Comparison of ENCODE assay signal across 26 mouse cellular contexts in genomic region chr11:65170121-65170750, GRCm38 (mm10). TPM values are rescaled to one million over a fixed set of nuclear protein-coding genes. Genes with fewer than 3 reads are reported as not detected.
DNase-seq lines count a peak whose midpoint lies in the region; ATAC-seq and TF ChIP-seq lines count a peak whose summit lies in the region.
"Had no signal": no experiment of that assay in that cellular context is flagged by ENCODE, and none has a peak within 500 bp of the region (broad histone marks: within the 10 kb centered on the region; RNA-seq: fewer than 3 reads in every experiment).

No protein-coding gene starts in this region.

- no peaks in the 10 kb centered on the region for H3K36me3 ChIP-seq in kidney, embryonic 16.5 days (ENCODE audit: insufficient read depth, low read length)
- no peaks in the 10 kb centered on the region for H3K36me3 ChIP-seq in lung, embryonic 14.5 days (ENCODE audit: insufficient read depth)
- H3K36me3 ChIP-seq: intestine, embryonic 15.5 days; limb, embryonic 12.5 days; liver, embryonic 12.5 days; stomach, embryonic 15.5 days had no signal

- H3K4me3 ChIP-seq in kidney, embryonic 16.5 days (ENCODE audit: low read length) = no peak overlapping the region
- H3K4me3 ChIP-seq in lung, embryonic 14.5 days (ENCODE audit: low read depth, low read length) = no peak overlapping the region
- H3K4me3 ChIP-seq: gastrocnemius, adult 2 months; heart, embryonic 10.5 days; intestine, embryonic 15.5 days; layer of hippocampus, adult 2 months; limb, embryonic 12.5 days; liver, embryonic 12.5 days; myocyte; stomach, embryonic 15.5 days had no signal

- H3K9me3 ChIP-seq in kidney, embryonic 16.5 days (ENCODE audit: low read length) = no peaks in the 10 kb centered on the region
- no peaks in the 10 kb centered on the region for H3K9me3 ChIP-seq in lung, embryonic 14.5 days (ENCODE audit: low read depth, low read length)
- H3K9me3 ChIP-seq: heart, embryonic 10.5 days; intestine, embryonic 15.5 days; limb, embryonic 12.5 days; liver, embryonic 12.5 days; stomach, embryonic 15.5 days had no signal

- 80% methylated on average over 4 of the region's 4 CpGs for WGBS in kidney, embryonic 16.5 days
- WGBS in lung, embryonic 14.5 days = 84% methylated on average over 4 of the region's 4 CpGs

- no peak for TF ChIP-seq CTCF in lung, embryonic 14.5 days (IDR thresholded peaks at IDR 0.05; ENCODE audit: low read depth)

- H3K4me2 ChIP-seq in kidney, embryonic 16.5 days (replicated peaks; ENCODE audit: low read depth, low read length) = no peak overlapping the region
- no peak overlapping the region for H3K4me2 ChIP-seq in lung, embryonic 14.5 days
- H3K4me2 ChIP-seq: intestine, embryonic 15.5 days; limb, embryonic 12.5 days; liver, embryonic 12.5 days; stomach, embryonic 15.5 days had no signal

- no peaks in the 10 kb centered on the region for H3K4me1 ChIP-seq in kidney, embryonic 16.5 days (ENCODE audit: insufficient read depth, low read length)
- no peaks in the 10 kb centered on the region for H3K4me1 ChIP-seq in lung, embryonic 14.5 days (ENCODE audit: insufficient read depth)
- H3K4me1 ChIP-seq: intestine, embryonic 15.5 days; limb, embryonic 12.5 days; liver, embryonic 12.5 days; stomach, embryonic 15.5 days had no signal

- peak; percentile 51; the same call in 1 of the 2 replicates for ATAC-seq in kidney, embryonic 16.5 days (ENCODE audit: low FRiP score, low TSS enrichment)
- no peak for ATAC-seq in lung, embryonic 14.5 days (ENCODE audit: insufficient read depth)
- no peak for ATAC-seq in erythroblast, adult 5-6 weeks (replicated peaks; ENCODE audit: low FRiP score, poor library complexity, severe bottlenecking)
- ATAC-seq: forebrain, embryonic 14.5 days; hindbrain, embryonic 16.5 days; intestine, embryonic 15.5 days; liver, embryonic 12.5 days; midbrain, embryonic 16.5 days had no signal

- H3K9ac ChIP-seq in kidney, embryonic 16.5 days (replicated peaks; ENCODE audit: low read length) = no peak overlapping the region
- H3K9ac ChIP-seq in lung, embryonic 14.5 days = no peak overlapping the region
- H3K9ac ChIP-seq: intestine, embryonic 15.5 days; limb, embryonic 12.5 days; liver, embryonic 12.5 days; stomach, embryonic 15.5 days had no signal

- DNase-seq in adrenal gland, postnatal 10 days = peak; percentile 16
- DNase-seq in adrenal gland, postnatal 25 days = no peak
- DNase-seq in kidney, adult 11 months = no peak
- peak; percentile 31 for DNase-seq in lung, embryonic 14.5 days
- DNase-seq in lung, postnatal 25 days (ENCODE audit: low spot score) = peak; percentile 43
- DNase-seq in natural killer cell, adult 2 months (ENCODE audit: low spot score in 2 of 2) = no peak
- DNase-seq: cerebellum, adult 8-10 months; gastrocnemius, adult 2 months; layer of hippocampus, postnatal 36 days; right cerebral cortex, postnatal 4 days; thymus, postnatal 36 days had no signal

- no peaks in the 10 kb centered on the region for H3K27me3 ChIP-seq in kidney, embryonic 16.5 days (ENCODE audit: insufficient read depth, low read length)
- no peaks in the 10 kb centered on the region for H3K27me3 ChIP-seq in lung, embryonic 14.5 days (ENCODE audit: insufficient read depth, low read length)
- H3K27me3 ChIP-seq: intestine, embryonic 15.5 days; limb, embryonic 12.5 days; liver, embryonic 12.5 days; stomach, embryonic 15.5 days had no signal

- H3K27ac ChIP-seq in kidney, embryonic 16.5 days (ENCODE audit: low read length) = peak overlapping the region; percentile 38; the same call in 1 of the 2 replicates
- no peak overlapping the region for H3K27ac ChIP-seq in lung, embryonic 14.5 days (ENCODE audit: low read depth)
- H3K27ac ChIP-seq: gastrocnemius, adult 2 months; heart, embryonic 10.5 days; intestine, embryonic 15.5 days; layer of hippocampus, adult 2 months; limb, embryonic 12.5 days; liver, embryonic 12.5 days; stomach, embryonic 15.5 days had no signal

RNA-seq across cellular contexts. Expression of gene Arhgap44, which starts 7.5 kb away (rescaled TPM):
- total RNA-seq in adrenal gland, postnatal 10 days (2021) = 1 to 10 TPM; 7.5 to 8.7 TPM
- total RNA-seq in adrenal gland, postnatal 25 days (2021) = 7.8 and 8.4 TPM in 2 replicates
- polyA plus RNA-seq in kidney, embryonic 16.5 days (2015; fragmentation: Nextera tagmentation; extraction: Ambion mirVana) = 7.1 and 7.4 TPM in 2 replicates
- polyA plus RNA-seq in lung, embryonic 14.5 days (2014; fragmentation: Nextera tagmentation; extraction: Ambion mirVana) = 11.0 and 11.5 TPM in 2 replicates
- not detected in 2 replicates for total RNA-seq in erythroblast, adult 5-6 weeks (2015; ENCODE audit: low replicate concordance)
- not detected in 2 replicates for total RNA-seq in erythroblast, adult 5-6 weeks (2017; ENCODE audit: low replicate concordance)
- total RNA-seq: hematopoietic stem cell, adult 5-6 weeks had no signal

RNA-seq across cellular contexts. Expression of gene 1700086D15Rik, which starts 10.5 kb away (rescaled TPM):
- total RNA-seq in adrenal gland, postnatal 10 days (2021) = under 1 TPM; 0.24 to 0.36 TPM
- total RNA-seq in adrenal gland, postnatal 25 days (2021) = 0.86 TPM in 1 of 2 replicates, not detected in the other
- 0.17 TPM in 1 of 2 replicates, not detected in the other for polyA plus RNA-seq in kidney, embryonic 16.5 days (2015; fragmentation: Nextera tagmentation; extraction: Ambion mirVana)
- polyA plus RNA-seq in lung, embryonic 14.5 days (2014; fragmentation: Nextera tagmentation; extraction: Ambion mirVana) = 0.22 and 0.35 TPM in 2 replicates
- total RNA-seq in erythroblast, adult 5-6 weeks (2015; ENCODE audit: low replicate concordance) = not detected in 2 replicates
- total RNA-seq in erythroblast, adult 5-6 weeks (2017; ENCODE audit: low replicate concordance) = not detected in 2 replicates
- total RNA-seq: hematopoietic stem cell, adult 5-6 weeks had no signal
- polyA plus RNA-seq: embryonic facial prominence, embryonic 14.5 days; forebrain, embryonic 14.5 days; heart, embryonic 16.5 days; intestine, embryonic 15.5 days; limb, embryonic 12.5 days; liver, embryonic 12.5 days; midbrain, embryonic 16.5 days; myocyte; stomach, embryonic 15.5 days had no signal

Comparison
In these comparisons a context has a peak if more than half of its experiments do, and no peak if none do; other contexts are left out.
1. DNase-seq: peak in adrenal gland, postnatal 10 days (single experiment), lung, embryonic 14.5 days (single experiment) and lung, postnatal 25 days (single experiment); none in adrenal gland, postnatal 25 days (single experiment), kidney, adult 11 months (single experiment) and natural killer cell, adult 2 months (0 of 2).